Mouse (Mus musculus) hindbrain, embryonic 16.5 days (tissue): ENCODE results near the gene Tmem209. TPM values are rescaled to one million over a fixed set of nuclear protein-coding genes. Genes with fewer than 3 reads are reported as not detected.

Experiments
- ATAC-seq: fragments of 200-750 bp; cut with Nextera tagmentation; 2 replicates; pipeline ENCODE4 v1.8.0; 2017; ENCODE audit warnings: moderate TSS enrichment, moderate library complexity
- H3K27ac ChIP-seq: fragments of 300-500 bp; sonication (generic); 2 replicates; pipeline ENCODE4 v1.5.1; 2014; ENCODE audit warnings: low read depth, mild to moderate bottlenecking, control low read depth, low read length, moderate library complexity
- H3K27me3 ChIP-seq: fragments of 300-500 bp; sonication (generic); replicated peaks from 2 replicates; pipeline ENCODE4 v1.6.1; 2014; ENCODE audit warnings: low read length; ENCODE audit not compliant: control insufficient read depth, insufficient read depth
- H3K36me3 ChIP-seq: fragments of 300-500 bp; sonication (generic); 2 replicates; pipeline ENCODE4 v1.6.1; 2014; ENCODE audit warnings: mild to moderate bottlenecking, low read length, moderate library complexity, mixed read lengths; ENCODE audit not compliant: control insufficient read depth, insufficient read depth
- H3K4me1 ChIP-seq: fragments of 300-500 bp; sonication (generic); 2 replicates; pipeline ENCODE4 v1.6.1; 2014; ENCODE audit warnings: low read depth, low read length; ENCODE audit not compliant: control insufficient read depth, insufficient read depth
- H3K4me2 ChIP-seq: fragments of 300-500 bp; sonication (generic); 2 replicates; pipeline ENCODE4 v1.6.1; 2014; ENCODE audit warnings: mild to moderate bottlenecking, low read length, control low read depth, moderate library complexity
- H3K4me3 ChIP-seq: fragments of 300-500 bp; sonication (generic); 2 replicates; pipeline ENCODE4 v1.5.1; 2014; ENCODE audit warnings: mild to moderate bottlenecking, low read length, control low read depth, moderate library complexity
- H3K9ac ChIP-seq: fragments of 300-500 bp; sonication (generic); 2 replicates; pipeline ENCODE4 v1.6.1; 2014; ENCODE audit warnings: low read depth, mild to moderate bottlenecking, control low read depth, low read length, moderate library complexity
- H3K9me3 ChIP-seq: fragments of 300-500 bp; sonication (generic); 2 replicates; pipeline ENCODE4 v1.6.1; 2014; ENCODE audit warnings: mild to moderate bottlenecking, low read length, moderate library complexity; ENCODE audit not compliant: control insufficient read depth
- WGBS: fragments of 180-500 bp; shearing (Covaris S2); extraction: QIAGEN DNeasy Blood & Tissue Kit; methylation state at CpG from one replicate; pipeline ENCODE4 v1.1.7; 2014; 5-methylcytosine and 5-hydroxymethylcytosine counted together
- polyA plus RNA-seq: library from polyadenylated mRNA; unstranded; fragments of >200 nt; fragmentation: Nextera tagmentation; extraction: Ambion mirVana; gene quantifications from 2 replicates; pipeline ENCODE4 v1.2.1, GENCODE M21; 2015

Tmem209 gene
- polyA plus RNA-seq, 1 experiment from 2014 or later: 25.6 TPM

GRCm38 (mm10) chr6:30476025-30476765 is 33.4 kb downstream of the Tmem209 start:
- Histone ChIP-seq H3K36me3 (no peaks in the 10 kb centered on the region), H3K9me3 (no peaks in the 10 kb centered on the region), H3K4me1 (no peaks in the 10 kb centered on the region), H3K9ac (no peak overlapping the region), H3K27ac (no peak overlapping the region), H3K4me2 (no peak overlapping the region), H3K4me3 (no peak overlapping the region), H3K27me3 (no peaks in the 10 kb centered on the region)
- ATAC-seq: no peak
- WGBS: 75% methylated on average over 10 of the region's 10 CpGs

- Histone ChIP-seq H3K27ac (no peak overlapping the region), H3K9me3 (no peaks in the 10 kb centered on the region), H3K27me3 (no peaks in the 10 kb centered on the region), H3K4me1 (peaks cover 10% of the 10 kb centered on the region), H3K4me3 (no peak overlapping the region), H3K4me2 (no peak overlapping the region), H3K9ac (no peak overlapping the region), H3K36me3 (no peaks in the 10 kb centered on the region)
- ATAC-seq: no peak
- 71% methylated on average over 3 of the region's 3 CpGs for WGBS
Measured at GRCm38 (mm10) chr6:30471706-30472105, 37.9 kb downstream of the Tmem209 start.

- ATAC-seq: peak; percentile 60
- 43% methylated on average over 12 of the region's 12 CpGs for WGBS
- Histone ChIP-seq H3K36me3 (no peaks in the 10 kb centered on the region), H3K4me2 (no peak overlapping the region), H3K4me3 (no peak overlapping the region), H3K27ac (peak overlapping the region; percentile 69), H3K9ac (peak overlapping the region; percentile 23), H3K9me3 (no peaks in the 10 kb centered on the region), H3K4me1 (peaks cover 10% of the 10 kb centered on the region), H3K27me3 (no peaks in the 10 kb centered on the region)
Measured at GRCm38 (mm10) chr6:30469370-30469769, 40.2 kb downstream of the Tmem209 start.

GRCm38 (mm10) chr6:30468684-30469083 is 40.9 kb downstream of the Tmem209 start:
- Histone ChIP-seq H3K9me3 (no peaks in the 10 kb centered on the region), H3K27ac (peak overlapping the region; percentile 69; the same call in 1 of the 2 replicates), H3K4me3 (no peak overlapping the region), H3K4me1 (peaks cover 10% of the 10 kb centered on the region), H3K36me3 (no peaks in the 10 kb centered on the region), H3K4me2 (no peak overlapping the region), H3K27me3 (no peaks in the 10 kb centered on the region), H3K9ac (no peak overlapping the region; the same call in 1 of the 2 replicates)
- ATAC-seq: 0 out of 2 replicates have a peak, but pooled peaks have one; percentile 22
- WGBS: 47% methylated on average over 12 of the region's 12 CpGs

GRCm38 (mm10) chr6:30468058-30468457 is 41.5 kb downstream of the Tmem209 start:
- Histone ChIP-seq H3K27ac (no peak overlapping the region), H3K4me3 (no peak overlapping the region), H3K9ac (no peak overlapping the region), H3K27me3 (no peaks in the 10 kb centered on the region), H3K4me2 (no peak overlapping the region), H3K9me3 (no peaks in the 10 kb centered on the region), H3K36me3 (no peaks in the 10 kb centered on the region), H3K4me1 (peaks cover 11% of the 10 kb centered on the region)
- no peak for ATAC-seq
- WGBS: 78% methylated on average over 1 of the region's 1 CpGs

- Histone ChIP-seq H3K27me3 (no peaks in the 10 kb centered on the region), H3K36me3 (no peaks in the 10 kb centered on the region), H3K4me1 (peaks cover 26% of the 10 kb centered on the region), H3K9me3 (no peaks in the 10 kb centered on the region), H3K4me2 (no peak overlapping the region), H3K9ac (no peak overlapping the region), H3K27ac (no peak overlapping the region), H3K4me3 (no peak overlapping the region)
- 86% methylated on average over 11 of the region's 11 CpGs for WGBS
- ATAC-seq: no peak
Measured at GRCm38 (mm10) chr6:30465586-30465985, 44.0 kb downstream of the Tmem209 start.

GRCm38 (mm10) chr6:30462822-30463221 is 46.8 kb downstream of the Tmem209 start:
- WGBS: 39% methylated on average over 7 of the region's 7 CpGs
- ATAC-seq: no peak
- Histone ChIP-seq H3K4me2 (no peak overlapping the region), H3K36me3 (no peaks in the 10 kb centered on the region), H3K9me3 (no peaks in the 10 kb centered on the region), H3K27me3 (no peaks in the 10 kb centered on the region), H3K4me1 (peaks cover 30% of the 10 kb centered on the region), H3K4me3 (no peak overlapping the region), H3K9ac (peak overlapping the region; percentile 27; the same call in 1 of the 2 replicates), H3K27ac (peak overlapping the region; percentile 29; the same call in 1 of the 2 replicates)

- H3K27me3 ChIP-seq: no peaks in the 10 kb centered on the region
- H3K9me3 ChIP-seq: no peaks in the 10 kb centered on the region
- no peaks in the 10 kb centered on the region for H3K36me3 ChIP-seq
- H3K27ac ChIP-seq: peak overlapping the region; percentile 95
- H3K4me1 ChIP-seq: peaks cover 30% of the 10 kb centered on the region
- H3K4me3 ChIP-seq: no peak overlapping the region
- H3K9ac ChIP-seq: no peak overlapping the region
- WGBS: 89% methylated on average over 12 of the region's 13 CpGs
- H3K4me2 ChIP-seq: no peak overlapping the region
- ATAC-seq: no peak
Measured at GRCm38 (mm10) chr6:30461755-30462344, 47.7 kb downstream of the Tmem209 start.

GRCm38 (mm10) chr6:30460750-30461446 is 48.7 kb downstream of the Tmem209 start:
- Histone ChIP-seq H3K4me2 (peak overlapping the region; percentile 56), H3K9me3 (no peaks in the 10 kb centered on the region), H3K4me1 (peaks cover 30% of the 10 kb centered on the region), H3K9ac (peak overlapping the region; percentile 72), H3K36me3 (no peaks in the 10 kb centered on the region), H3K27ac (peak overlapping the region; percentile 95), H3K27me3 (no peaks in the 10 kb centered on the region), H3K4me3 (0 out of 2 replicates have a peak overlapping the region, but pooled peaks have one; percentile 8)
- WGBS: 10% methylated on average over 19 of the region's 19 CpGs
- peak; percentile 94 for ATAC-seq
